Mouse (Mus musculus) liver, embryonic 15.5 days (tissue): ENCODE results near the gene Synpo2. TPM values are rescaled to one million over a fixed set of nuclear protein-coding genes. Genes with fewer than 3 reads are reported as not detected.
A peak's percentile ranks its signal among the peaks of the same experiment; 100 is the strongest.

Experiments
- ATAC-seq: fragments of 200-750 bp; cut with Nextera tagmentation; 2 replicates; pipeline ENCODE4 v1.8.0; 2017; ENCODE audit warnings: moderate number of reproducible peaks, mild to moderate bottlenecking, moderate library complexity; ENCODE audit not compliant: insufficient read depth
- H3K27ac ChIP-seq: fragments of 300-500 bp; sonication (generic); replicated peaks from 2 replicates; pipeline ENCODE4 v1.5.1; 2015; ENCODE audit warnings: mild to moderate bottlenecking, inconsistent platforms
- H3K27me3 ChIP-seq: fragments of 300-500 bp; sonication (generic); 2 replicates; pipeline ENCODE4 v1.6.1; 2015; ENCODE audit warnings: mild to moderate bottlenecking, inconsistent platforms
- H3K36me3 ChIP-seq: fragments of 300-500 bp; sonication (generic); replicated peaks from 2 replicates; pipeline ENCODE4 v1.6.1; 2015; ENCODE audit warnings: moderate library complexity, mild to moderate bottlenecking, inconsistent platforms
- H3K4me1 ChIP-seq: fragments of 300-500 bp; sonication (generic); replicated peaks from 2 replicates; pipeline ENCODE4 v1.6.1; 2015; ENCODE audit warnings: inconsistent platforms
- H3K4me2 ChIP-seq: fragments of 300-500 bp; sonication (generic); 2 replicates; pipeline ENCODE4 v1.6.1; 2015; ENCODE audit warnings: moderate library complexity, mild to moderate bottlenecking, inconsistent platforms
- H3K4me3 ChIP-seq: fragments of 300-500 bp; sonication (generic); replicated peaks from 2 replicates; pipeline ENCODE4 v1.5.1; 2015; ENCODE audit warnings: mild to moderate bottlenecking, inconsistent platforms
- H3K9ac ChIP-seq: fragments of 300-500 bp; sonication (generic); 2 replicates; pipeline ENCODE4 v1.6.1; 2015; ENCODE audit warnings: moderate library complexity, mild to moderate bottlenecking, inconsistent platforms
- H3K9me3 ChIP-seq: fragments of 300-500 bp; sonication (generic); replicated peaks from 2 replicates; pipeline ENCODE4 v1.6.1; 2016; ENCODE audit warnings: inconsistent platforms
- WGBS: fragments of 180-500 bp; shearing (Covaris S2); methylation state at CpG from one replicate; pipeline ENCODE4 v1.1.7; 2015; ENCODE audit warnings: mixed read lengths; ENCODE audit not compliant: insufficient replicate concordance; 5-methylcytosine and 5-hydroxymethylcytosine counted together
- polyA plus RNA-seq: library from polyadenylated mRNA; unstranded; fragments of >200 nt; fragmentation: Nextera tagmentation; extraction: Ambion mirVana; gene quantifications from 2 replicates; pipeline ENCODE4 v1.2.1, GENCODE M21; 2015

The Synpo2 gene
- polyA plus RNA-seq, result 0.28 and 0.40 TPM in 2 replicates

DNA sequence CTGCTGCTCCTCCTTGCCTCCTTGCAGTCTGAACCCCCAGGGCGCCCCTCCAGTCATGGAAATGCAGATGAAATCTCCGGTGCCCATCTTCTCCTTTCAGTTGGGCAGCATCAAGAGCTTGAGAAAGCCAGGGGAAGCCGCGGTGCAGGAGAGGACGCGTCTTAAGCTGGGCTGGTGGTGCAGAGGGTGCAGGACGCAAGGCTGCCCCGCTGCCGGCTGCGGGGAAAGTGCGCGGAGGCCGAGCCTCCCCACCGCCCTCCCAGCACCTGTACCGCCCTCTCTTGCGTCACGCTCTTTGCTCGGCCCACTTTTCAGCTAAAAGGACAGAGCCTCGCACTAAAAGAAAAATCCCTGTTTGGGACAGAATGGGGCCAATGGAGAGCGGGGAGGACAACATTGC lies at the start of gene Synpo2:
Synpo2 (minus strand) TSS at position 229 of the 400 bp plus-strand sequence.
- H3K27ac ChIP-seq, result no peak within 1 kb of the TSS
- H3K9me3 ChIP-seq, result no peaks in the 10 kb centered on the region
- no peak for ATAC-seq
- H3K27me3 ChIP-seq, result peaks cover 22% of the 10 kb centered on the region
- whole genome bisulfite sequencing, result 2% methylated on average over 20 of the region's 20 CpGs
- peak within 1 kb of the TSS; percentile 34 for H3K4me3 ChIP-seq
- H3K4me2 ChIP-seq, result peak within 1 kb of the TSS; percentile 57
- no peaks in the 10 kb centered on the region for H3K36me3 ChIP-seq
- H3K9ac ChIP-seq, result no peak within 1 kb of the TSS
- H3K4me1 ChIP-seq, result no peaks in the 10 kb centered on the region

GRCm38 (mm10) chr3:123285649-123286048 lies 49.7 kb upstream of the Synpo2 start:
- H3K27ac ChIP-seq, result no peak overlapping the region
- no peaks in the 10 kb centered on the region for H3K9me3 ChIP-seq
- no peak overlapping the region for H3K4me3 ChIP-seq
- ATAC-seq, result no peak
- no peak overlapping the region for H3K4me2 ChIP-seq
- H3K36me3 ChIP-seq, result peaks cover 6% of the 10 kb centered on the region; the same call in 1 of the 2 replicates
- H3K4me1 ChIP-seq, result peaks cover 2% of the 10 kb centered on the region; the same call in 1 of the 2 replicates
- no peak overlapping the region for H3K9ac ChIP-seq
- H3K27me3 ChIP-seq, result no peaks in the 10 kb centered on the region

GRCm38 (mm10) chr3:123284284-123284683 lies 48.3 kb upstream of the Synpo2 start:
- WGBS, result 72% methylated on average over 5 of the region's 5 CpGs
- no peaks in the 10 kb centered on the region for H3K9me3 ChIP-seq
- no peak overlapping the region for H3K9ac ChIP-seq
- H3K4me1 ChIP-seq, result peaks cover 2% of the 10 kb centered on the region; the same call in 1 of the 2 replicates
- no peak overlapping the region for H3K27ac ChIP-seq
- ATAC-seq, result no peak
- no peak overlapping the region for H3K4me3 ChIP-seq
- no peaks in the 10 kb centered on the region for H3K27me3 ChIP-seq
- H3K36me3 ChIP-seq, result peaks cover 10% of the 10 kb centered on the region; the same call in 1 of the 2 replicates
- H3K4me2 ChIP-seq, result no peak overlapping the region

DNA sequence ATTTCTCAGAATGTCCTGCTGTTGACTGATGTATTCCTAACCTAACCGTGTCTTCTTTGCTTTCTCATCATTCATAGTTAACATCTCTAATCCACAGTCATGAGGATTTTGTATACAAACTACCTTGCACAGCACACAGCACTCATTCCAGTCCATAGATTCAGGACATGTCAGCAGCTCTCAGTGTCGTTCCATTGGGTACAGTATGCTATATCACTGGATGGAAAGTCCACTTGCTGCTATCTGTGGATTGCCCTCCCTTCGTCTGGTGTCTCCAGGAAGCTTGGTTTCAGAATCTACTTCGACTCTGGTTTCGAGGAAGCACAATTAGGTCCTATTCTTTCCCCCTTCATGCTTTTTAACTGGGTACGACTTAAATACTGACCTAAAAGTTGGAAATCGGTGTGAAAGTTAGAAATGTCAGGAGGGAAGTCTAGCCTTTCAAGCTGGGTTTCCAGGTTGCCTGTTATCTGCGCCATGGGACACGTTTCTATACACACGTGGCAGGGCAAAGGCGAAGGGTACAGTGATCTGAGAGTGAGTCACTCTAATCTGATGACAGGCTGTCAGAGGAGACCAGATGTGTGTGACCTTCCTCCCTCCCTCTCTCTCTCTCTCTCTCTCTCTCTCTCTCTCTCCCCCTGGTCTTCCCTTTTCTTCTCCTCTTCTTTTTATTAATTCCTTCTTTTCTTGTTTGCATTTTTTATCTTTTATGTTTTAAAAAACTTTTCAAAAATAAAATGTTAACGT lies 47.1 kb upstream of the Synpo2 start:
- no peak overlapping the region for H3K4me2 ChIP-seq
- peaks cover 10% of the 10 kb centered on the region; the same call in 1 of the 2 replicates for H3K36me3 ChIP-seq
- no peak overlapping the region for H3K27ac ChIP-seq
- H3K27me3 ChIP-seq, result no peaks in the 10 kb centered on the region
- H3K9ac ChIP-seq, result no peak overlapping the region
- H3K4me1 ChIP-seq, result peaks cover 2% of the 10 kb centered on the region; the same call in 1 of the 2 replicates
- WGBS, result 52% methylated on average over 12 of the region's 12 CpGs
- ATAC-seq, result no peak
- no peak overlapping the region for H3K4me3 ChIP-seq
- no peaks in the 10 kb centered on the region for H3K9me3 ChIP-seq

DNA sequence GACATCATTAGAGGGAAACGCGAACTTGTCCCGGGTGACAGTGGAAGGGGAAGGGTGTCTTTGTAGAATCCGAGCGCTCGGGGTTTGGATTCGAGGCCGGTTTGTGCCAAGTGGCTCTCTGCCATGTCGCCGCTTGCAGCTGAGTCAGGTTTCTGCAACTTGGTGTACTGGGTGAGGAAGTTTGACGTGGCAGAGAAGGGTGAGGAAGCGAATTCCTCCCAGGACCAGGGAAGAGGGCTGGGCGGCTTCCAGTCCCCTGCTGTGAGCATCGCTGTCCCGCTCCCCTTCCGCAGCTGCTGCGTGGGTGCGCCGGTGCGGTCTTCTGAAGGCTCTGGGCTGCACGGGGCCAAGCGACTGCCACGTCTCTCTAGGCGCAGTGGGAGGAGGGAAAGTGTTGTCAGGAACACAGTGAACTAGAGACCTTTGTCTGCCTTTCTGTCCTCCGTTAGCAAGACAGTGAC lies 31.8 kb upstream of the Synpo2 start:
- H3K4me3 ChIP-seq, result peak overlapping the region; percentile 62
- peak overlapping the region; percentile 62 for H3K27ac ChIP-seq
- H3K4me2 ChIP-seq, result peak overlapping the region; percentile 63
- WGBS, result under 1% methylated on average over 25 of the region's 25 CpGs
- no peaks in the 10 kb centered on the region for H3K9me3 ChIP-seq
- peaks cover 4% of the 10 kb centered on the region; the same call in 1 of the 2 replicates for H3K36me3 ChIP-seq
- ATAC-seq, result peak; percentile 43
- H3K27me3 ChIP-seq, result peaks cover 20% of the 10 kb centered on the region
- 0 out of 2 replicates have a peak, but pooled peaks cover 3% of the 10 kb centered on the region for H3K4me1 ChIP-seq
- H3K9ac ChIP-seq, result peak overlapping the region; percentile 39

DNA sequence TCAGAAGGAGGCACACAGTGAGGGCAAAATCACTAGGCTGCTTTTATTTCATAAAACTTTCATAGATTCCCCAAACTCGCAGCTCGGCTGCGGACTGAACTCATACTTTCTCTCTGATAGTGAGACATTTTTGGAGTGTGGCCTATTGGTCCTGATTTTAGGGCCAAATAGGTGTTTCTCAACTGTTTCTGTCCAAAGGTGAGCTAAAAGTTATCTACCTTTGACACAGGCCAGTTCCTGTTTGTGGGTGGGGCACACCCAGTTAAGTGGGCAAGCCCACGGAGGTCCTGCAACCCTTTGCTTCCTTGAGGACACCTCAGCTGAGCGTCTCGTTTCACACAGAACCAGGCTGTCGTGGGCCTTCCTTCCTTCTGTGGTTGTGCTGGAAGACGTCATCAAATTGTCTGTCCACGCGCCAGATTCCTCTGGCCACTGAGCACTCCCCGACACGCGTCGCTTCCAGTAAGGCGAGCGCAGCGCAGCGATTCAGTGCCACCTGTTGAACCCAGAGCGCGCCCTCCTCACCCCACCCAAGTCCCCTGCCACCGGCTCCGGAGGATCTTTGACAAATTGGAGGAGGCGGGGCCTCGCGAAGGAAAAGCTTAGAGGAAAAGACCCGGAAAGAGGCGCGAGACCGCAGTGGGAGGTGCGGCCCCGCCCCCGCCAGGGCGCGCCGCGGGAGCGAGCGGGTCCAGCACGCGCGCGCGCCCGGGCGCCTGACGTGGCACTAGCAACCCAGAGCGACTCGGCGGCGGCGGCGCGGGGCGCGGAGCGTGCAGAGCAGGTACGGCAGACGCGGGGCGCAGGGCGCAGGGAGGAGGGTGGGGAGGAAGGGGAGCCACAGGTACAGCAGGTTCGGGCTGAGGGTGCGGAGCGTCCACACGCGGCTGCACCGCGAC lies 31.1 kb upstream of the Synpo2 start, which contains the start of gene Sec24d:
Sec24d (plus strand) TSS at position 703 of the 899 bp plus-strand sequence.
- Histone ChIP-seq H3K27ac (peak within 1 kb of the TSS; percentile 62), H3K4me1 (0 out of 2 replicates have a peak, but pooled peaks cover 3% of the 10 kb centered on the region), H3K9ac (peak within 1 kb of the TSS; percentile 39), H3K9me3 (no peaks in the 10 kb centered on the region), H3K4me3 (peak within 1 kb of the TSS; percentile 62), H3K4me2 (peak within 1 kb of the TSS; percentile 63), H3K36me3 (peaks cover 4% of the 10 kb centered on the region; the same call in 1 of the 2 replicates), H3K27me3 (peaks cover 20% of the 10 kb centered on the region)
- peak; percentile 82 for ATAC-seq
- WGBS, result 2% methylated on average over 68 of the region's 68 CpGs

DNA sequence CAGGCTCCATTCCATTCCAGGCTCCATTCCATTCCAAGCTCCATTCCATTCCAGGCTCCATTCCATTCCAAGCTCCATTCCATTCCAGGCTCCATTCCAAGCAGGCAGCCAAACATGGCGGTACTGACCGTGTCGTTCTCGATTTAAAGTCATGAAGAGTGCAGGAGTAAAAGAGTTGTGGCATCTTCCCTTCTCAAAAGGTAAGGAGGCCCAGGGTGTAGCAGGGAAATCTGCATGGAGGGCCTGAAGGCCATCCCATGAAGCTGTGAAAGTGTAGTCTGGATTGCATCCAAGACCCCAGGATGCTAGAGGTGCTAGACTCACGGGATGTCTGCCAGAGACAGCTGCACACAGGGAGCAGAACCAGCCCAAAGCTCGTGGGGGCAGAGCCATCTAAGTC lies 28.8 kb upstream of the Synpo2 start:
- Histone ChIP-seq H3K27me3 (peaks cover 20% of the 10 kb centered on the region), H3K4me1 (0 out of 2 replicates have a peak, but pooled peaks cover 3% of the 10 kb centered on the region), H3K4me2 (no peak overlapping the region), H3K9me3 (no peaks in the 10 kb centered on the region), H3K36me3 (no peaks in the 10 kb centered on the region), H3K27ac (no peak overlapping the region), H3K9ac (no peak overlapping the region), H3K4me3 (no peak overlapping the region)
- no peak for ATAC-seq
- WGBS, result 56% methylated on average over 6 of the region's 6 CpGs

DNA sequence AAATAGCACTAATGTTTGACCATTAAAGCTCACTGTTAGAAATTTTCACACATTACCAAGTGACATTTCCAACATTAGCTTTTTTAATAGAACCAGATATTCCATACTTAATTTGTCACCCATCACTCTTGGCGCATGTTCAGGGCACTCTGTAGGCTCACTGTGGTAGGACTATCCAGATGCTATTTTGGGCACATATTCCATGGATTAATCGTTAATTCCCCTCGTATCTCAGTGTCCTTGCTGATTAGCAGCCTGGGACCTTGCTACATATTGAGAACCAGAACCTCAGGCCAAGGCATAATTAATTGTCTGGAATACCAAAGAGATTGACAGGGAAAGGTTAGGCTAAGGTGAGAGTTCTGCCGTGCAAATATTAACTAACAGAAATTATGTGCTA lies 22.8 kb upstream of the Synpo2 start:
- Histone ChIP-seq H3K9ac (no peak overlapping the region), H3K36me3 (no peaks in the 10 kb centered on the region), H3K4me2 (no peak overlapping the region), H3K4me1 (no peaks in the 10 kb centered on the region; the same call in 1 of the 2 replicates), H3K27me3 (no peaks in the 10 kb centered on the region), H3K9me3 (no peaks in the 10 kb centered on the region), H3K4me3 (no peak overlapping the region), H3K27ac (no peak overlapping the region)
- WGBS, result 62% methylated on average over 4 of the region's 4 CpGs
- no peak for ATAC-seq

DNA sequence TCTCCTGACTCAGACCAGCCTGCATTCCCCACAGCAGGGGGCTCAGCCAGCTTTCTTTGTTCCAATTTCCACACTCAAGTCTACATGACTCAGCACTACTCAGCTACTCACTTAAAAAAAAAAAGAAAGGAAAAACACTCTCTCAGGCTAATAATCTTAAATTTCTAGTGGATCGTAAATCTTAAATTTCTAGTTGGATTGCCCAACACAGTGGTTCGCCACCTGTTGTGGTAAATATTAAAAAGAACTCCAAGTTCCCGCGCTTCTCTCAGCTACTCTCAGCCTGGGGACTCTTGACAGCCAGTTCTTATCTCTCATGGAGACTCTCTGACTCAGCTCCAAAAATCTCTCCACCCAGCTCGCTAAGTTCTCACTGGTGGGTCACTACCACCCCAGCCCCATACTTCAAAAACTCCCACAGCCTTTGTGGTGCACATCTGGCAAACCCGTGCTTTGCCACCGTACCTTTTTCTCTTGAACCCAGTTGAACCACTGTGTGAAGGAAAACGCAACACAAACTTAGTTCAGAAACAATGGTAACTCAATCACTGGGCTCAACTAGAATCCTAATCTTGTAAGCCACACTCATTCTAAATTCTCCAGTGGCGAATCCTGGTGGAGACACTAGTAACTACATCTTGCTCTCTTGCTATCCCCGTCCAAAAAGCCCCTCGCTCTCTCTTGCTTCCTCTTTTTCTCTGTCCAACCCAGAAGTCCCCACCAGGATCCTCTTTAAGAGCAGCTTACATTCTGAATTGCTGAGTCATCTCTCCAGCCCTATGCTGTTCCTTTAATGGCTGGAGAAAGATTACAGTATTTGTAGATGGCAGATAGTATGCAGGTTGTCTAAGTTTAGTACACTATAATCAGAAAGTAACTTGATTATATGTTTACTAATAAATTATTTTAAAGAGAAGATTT lies 20.5 kb upstream of the Synpo2 start:
- H3K9ac ChIP-seq, result no peak overlapping the region
- H3K4me3 ChIP-seq, result no peak overlapping the region
- H3K36me3 ChIP-seq, result no peaks in the 10 kb centered on the region
- no peak overlapping the region for H3K27ac ChIP-seq
- H3K4me2 ChIP-seq, result no peak overlapping the region
- H3K9me3 ChIP-seq, result no peaks in the 10 kb centered on the region
- H3K4me1 ChIP-seq, result no peaks in the 10 kb centered on the region; the same call in 1 of the 2 replicates
- H3K27me3 ChIP-seq, result no peaks in the 10 kb centered on the region
- WGBS, result 33% methylated on average over 11 of the region's 11 CpGs
- ATAC-seq, result peak; percentile 47; the same call in 1 of the 2 replicates

- no peaks in the 10 kb centered on the region for H3K36me3 ChIP-seq
Observed at GRCm38 (mm10) chr3:123245646-123246045, 9.7 kb upstream of the Synpo2 start.

More at GRCm38 (mm10) chr3:123245646-123246045, 9.7 kb upstream of the Synpo2 start:
- H3K27ac ChIP-seq, result no peak overlapping the region
- H3K27me3 ChIP-seq, result no peaks in the 10 kb centered on the region
- no peaks in the 10 kb centered on the region for H3K4me1 ChIP-seq
- no peak overlapping the region for H3K9ac ChIP-seq
- no peak overlapping the region for H3K4me3 ChIP-seq
- WGBS, result 42% methylated on average over 4 of the region's 4 CpGs
- H3K4me2 ChIP-seq, result no peak overlapping the region
- ATAC-seq, result no peak
- no peaks in the 10 kb centered on the region for H3K9me3 ChIP-seq
